Mouse (Mus musculus) cerebellum, adult 2 months (tissue): ENCODE measurements around the gene Rbm17.

ENCODE experiments used
- CTCF ChIP-seq: fragments of 200-500 bp; IDR thresholded peaks from 2 replicates; pipeline ENCODE4 v1.5.1; 2011; ENCODE audit warnings: low read depth, mild to moderate bottlenecking, control low read depth, low read length, moderate library complexity, borderline replicate concordance; ENCODE audit not compliant: insufficient read depth
- POLR2A ChIP-seq: fragments of 200-500 bp; IDR thresholded peaks from 2 replicates; pipeline ENCODE4 v1.6.1; 2011; ENCODE audit warnings: low read length, control low read depth, borderline replicate concordance; ENCODE audit not compliant: insufficient read depth

DNA sequence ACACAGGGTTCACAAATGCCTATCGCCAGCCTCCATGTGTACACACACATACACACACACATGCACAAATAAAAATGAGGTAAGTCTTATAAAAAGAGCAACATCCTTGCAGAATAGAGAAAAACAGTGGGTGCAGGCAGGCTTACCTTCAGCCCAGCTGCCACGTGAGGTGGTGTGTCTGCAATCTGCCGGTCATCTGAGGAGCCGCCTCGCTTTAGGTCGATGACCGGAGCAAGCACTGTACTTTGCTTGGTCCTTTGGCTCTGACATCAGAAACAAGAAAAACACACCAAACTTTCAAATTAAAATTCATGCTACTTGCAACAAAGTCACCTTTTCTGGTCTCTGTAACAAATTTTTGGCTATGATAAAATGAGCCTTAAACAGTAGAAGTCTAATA is 6.0 kb downstream of the Rbm17 start:
- no peak for TF ChIP-seq POLR2A
- TF ChIP-seq CTCF, result no peak
